Mouse (Mus musculus) forebrain, embryonic 14.5 days (tissue): ENCODE data around the gene Dusp1. TPM values are rescaled to one million over a fixed set of nuclear protein-coding genes. Genes with fewer than 3 reads are reported as not detected.

Experiments
- ATAC-seq: fragments of 200-750 bp; cut with Nextera tagmentation; 2 replicates; pipeline ENCODE4 v1.8.0; 2017; ENCODE audit warnings: mild to moderate bottlenecking, moderate library complexity
- DNase-seq: peaks from one replicate; pipeline ENCODE4 v3.0.0-alpha.2; 2015; ENCODE audit warnings: low spot score
- H3K27ac ChIP-seq: fragments of 300-500 bp; sonication (generic); 2 replicates; pipeline ENCODE4 v1.5.1; 2014; ENCODE audit warnings: low read depth, mild to moderate bottlenecking, control low read depth, low read length, moderate library complexity
- H3K27me3 ChIP-seq: fragments of 300-500 bp; sonication (generic); replicated peaks from 2 replicates; pipeline ENCODE4 v1.6.1; 2014; ENCODE audit warnings: low read length, control low read depth, mixed read lengths; ENCODE audit not compliant: control insufficient read depth, insufficient read depth
- H3K36me3 ChIP-seq: fragments of 300-500 bp; sonication (generic); 2 replicates; pipeline ENCODE4 v1.6.1; 2014; ENCODE audit warnings: low read length, control low read depth; ENCODE audit not compliant: control insufficient read depth, insufficient read depth
- H3K4me1 ChIP-seq: fragments of 300-500 bp; sonication (generic); 2 replicates; pipeline ENCODE4 v1.6.1; 2014; ENCODE audit warnings: antibody characterized with exemption, low read length, control low read depth; ENCODE audit not compliant: control insufficient read depth, insufficient read depth
- H3K4me2 ChIP-seq: fragments of 300-500 bp; sonication (generic); 2 replicates; pipeline ENCODE4 v1.6.1; 2014; ENCODE audit warnings: mild to moderate bottlenecking, control low read depth, low read length
- H3K4me3 ChIP-seq: fragments of 300-500 bp; sonication (generic); 2 replicates; pipeline ENCODE4 v1.5.1; 2014; ENCODE audit warnings: low read depth, low read length, control low read depth
- H3K9ac ChIP-seq: fragments of 300-500 bp; sonication (generic); 2 replicates; pipeline ENCODE4 v1.6.1; 2014; ENCODE audit warnings: mild to moderate bottlenecking, low read length, control low read depth, moderate library complexity
- H3K9me3 ChIP-seq: fragments of 300-500 bp; sonication (generic); replicated peaks from 2 replicates; pipeline ENCODE4 v1.6.1; 2016; ENCODE audit warnings: low read length, control low read depth, mixed read lengths; ENCODE audit not compliant: control insufficient read depth
- WGBS: fragments of 180-500 bp; shearing (Covaris S2); extraction: QIAGEN DNeasy Blood & Tissue Kit; methylation state at CpG from one replicate; pipeline ENCODE4 v1.1.7; 2014; 5-methylcytosine and 5-hydroxymethylcytosine counted together
- polyA plus RNA-seq: library from polyadenylated mRNA; unstranded; fragments of >200 nt; fragmentation: Nextera tagmentation; extraction: Ambion mirVana; gene quantifications from 2 replicates; pipeline ENCODE4 v1.2.1, GENCODE M21; 2014

Dusp1 gene
- polyA plus RNA-seq, 1 experiment from 2014 or later = 66.0 TPM

GRCm38 (mm10) chr17:26487266-26487665 lies 74.7 kb downstream of the Dusp1 start:
- ATAC-seq = no peak
- DNase-seq = no peak
- 60% methylated on average over 5 of the region's 5 CpGs for WGBS
- H3K4me2 ChIP-seq = no peak overlapping the region
- H3K9me3 ChIP-seq = no peaks in the 10 kb centered on the region
- no peaks in the 10 kb centered on the region for H3K27me3 ChIP-seq
- no peaks in the 10 kb centered on the region for H3K36me3 ChIP-seq
- no peak overlapping the region for H3K4me3 ChIP-seq
- no peak overlapping the region for H3K27ac ChIP-seq
- H3K9ac ChIP-seq = no peak overlapping the region
- H3K4me1 ChIP-seq = no peaks in the 10 kb centered on the region

- no peak overlapping the region for H3K27ac ChIP-seq
- WGBS = 86% methylated on average over 14 of the region's 14 CpGs
- no peak overlapping the region for H3K4me2 ChIP-seq
- no peaks in the 10 kb centered on the region for H3K4me1 ChIP-seq
- H3K36me3 ChIP-seq = no peaks in the 10 kb centered on the region
- H3K4me3 ChIP-seq = no peak overlapping the region
- no peaks in the 10 kb centered on the region for H3K27me3 ChIP-seq
- DNase-seq (no peak), ATAC-seq (no peak)
- no peak overlapping the region for H3K9ac ChIP-seq
- no peaks in the 10 kb centered on the region for H3K9me3 ChIP-seq
Observed at GRCm38 (mm10) chr17:26484626-26485421, 77.1 kb downstream of the Dusp1 start.

DNA sequence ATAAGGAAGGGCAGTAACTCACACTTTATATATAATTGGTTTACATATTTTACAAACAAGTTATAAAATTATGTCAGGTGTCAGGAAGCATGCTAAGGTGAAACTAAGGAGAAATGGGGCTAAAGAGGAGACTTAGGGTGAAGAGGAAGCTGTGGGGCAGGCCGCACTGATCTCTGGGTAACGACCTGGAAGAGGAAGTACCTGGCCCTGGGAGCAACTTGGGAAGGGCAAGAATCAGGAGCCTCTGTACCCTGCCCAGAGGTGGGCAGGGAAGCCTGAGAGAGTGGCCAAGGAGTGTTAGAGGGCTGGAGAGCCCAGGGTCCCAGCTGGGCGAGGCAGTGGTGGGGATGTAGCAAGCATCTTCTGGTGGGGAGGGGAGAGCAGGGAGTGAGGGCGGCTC lies 81.0 kb downstream of the Dusp1 start:
- Histone ChIP-seq H3K27ac (no peak overlapping the region), H3K4me2 (no peak overlapping the region), H3K4me1 (no peaks in the 10 kb centered on the region), H3K9me3 (no peaks in the 10 kb centered on the region), H3K36me3 (no peaks in the 10 kb centered on the region), H3K9ac (no peak overlapping the region), H3K4me3 (no peak overlapping the region), H3K27me3 (no peaks in the 10 kb centered on the region)
- ATAC-seq = no peak
- DNase-seq = no peak
- WGBS = 74% methylated on average over 4 of the region's 4 CpGs

GRCm38 (mm10) chr17:26479619-26480018 lies 82.3 kb downstream of the Dusp1 start:
- Histone ChIP-seq H3K4me2 (no peak overlapping the region), H3K9ac (no peak overlapping the region), H3K27me3 (no peaks in the 10 kb centered on the region), H3K9me3 (no peaks in the 10 kb centered on the region), H3K4me1 (no peaks in the 10 kb centered on the region), H3K27ac (peak overlapping the region; percentile 27; the same call in 1 of the 2 replicates), H3K36me3 (no peaks in the 10 kb centered on the region), H3K4me3 (no peak overlapping the region)
- peak; percentile 24 for DNase-seq
- ATAC-seq = no peak
- 77% methylated on average over 6 of the region's 6 CpGs for WGBS

- Histone ChIP-seq H3K36me3 (no peaks in the 10 kb centered on the region), H3K9me3 (no peaks in the 10 kb centered on the region), H3K4me2 (no peak overlapping the region), H3K27me3 (no peaks in the 10 kb centered on the region), H3K4me1 (no peaks in the 10 kb centered on the region), H3K27ac (no peak overlapping the region), H3K9ac (no peak overlapping the region), H3K4me3 (no peak overlapping the region)
- 86% methylated on average over 4 of the region's 4 CpGs for WGBS
- DNase-seq (no peak), ATAC-seq (no peak)
Observed at GRCm38 (mm10) chr17:26478672-26479071, 83.3 kb downstream of the Dusp1 start.

DNA sequence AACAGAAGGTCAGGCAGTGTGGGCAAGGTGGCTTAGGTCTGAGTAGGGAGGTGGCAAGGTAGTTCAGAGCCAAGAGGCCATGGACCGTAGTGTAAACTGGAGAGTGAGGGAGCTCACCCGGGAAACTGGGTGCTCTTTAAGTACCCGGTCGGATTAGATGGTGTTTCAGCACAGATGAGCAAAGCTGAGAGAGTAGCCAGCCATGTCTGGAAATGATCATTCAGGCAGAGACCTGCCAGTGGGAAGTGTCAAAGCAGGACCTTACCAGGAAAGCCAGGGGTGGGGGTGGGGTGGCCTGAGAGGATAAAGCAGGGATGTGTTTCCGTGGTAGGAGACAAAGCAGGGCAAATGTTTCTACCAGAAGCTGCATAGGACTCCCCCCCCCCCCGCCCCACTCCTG lies 85.1 kb downstream of the Dusp1 start:
- Histone ChIP-seq H3K4me1 (no peaks in the 10 kb centered on the region), H3K4me3 (no peak overlapping the region), H3K27ac (no peak overlapping the region), H3K9ac (no peak overlapping the region), H3K27me3 (no peaks in the 10 kb centered on the region), H3K36me3 (no peaks in the 10 kb centered on the region), H3K9me3 (no peaks in the 10 kb centered on the region), H3K4me2 (no peak overlapping the region)
- ATAC-seq = no peak
- WGBS = 62% methylated on average over 6 of the region's 6 CpGs
- DNase-seq = no peak

- no peak overlapping the region for H3K27ac ChIP-seq
- no peak overlapping the region for H3K4me2 ChIP-seq
- H3K9me3 ChIP-seq = no peaks in the 10 kb centered on the region
- no peak overlapping the region for H3K9ac ChIP-seq
- H3K4me1 ChIP-seq = no peaks in the 10 kb centered on the region
- WGBS = 86% methylated on average over 13 of the region's 13 CpGs
- DNase-seq (no peak), ATAC-seq (no peak)
- H3K36me3 ChIP-seq = no peaks in the 10 kb centered on the region
- no peak overlapping the region for H3K4me3 ChIP-seq
- H3K27me3 ChIP-seq = no peaks in the 10 kb centered on the region
Observed at GRCm38 (mm10) chr17:26468102-26468894, 93.6 kb downstream of the Dusp1 start.

DNA sequence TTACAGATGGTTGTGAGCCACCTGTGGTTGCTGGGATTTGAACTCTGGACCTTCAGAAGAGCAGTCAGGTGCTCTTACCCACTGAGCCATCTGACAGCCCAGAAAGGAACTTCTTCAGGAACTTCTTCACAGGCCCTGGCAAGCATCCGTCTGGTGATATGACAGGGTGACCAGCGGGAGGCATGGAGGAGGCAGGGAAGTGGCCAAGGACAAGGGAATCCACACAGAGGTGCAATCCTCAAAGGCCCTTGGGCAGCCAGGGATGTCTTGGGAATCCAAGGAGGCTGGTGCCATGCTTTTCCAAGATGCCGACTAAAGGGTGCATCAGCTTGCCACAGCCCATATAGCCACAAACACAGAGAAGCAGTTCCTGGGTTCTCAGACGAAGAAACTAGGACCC lies 94.3 kb downstream of the Dusp1 start:
- no peaks in the 10 kb centered on the region for H3K36me3 ChIP-seq
- no peak overlapping the region for H3K27ac ChIP-seq
- ATAC-seq (no peak), DNase-seq (no peak)
- H3K4me2 ChIP-seq = no peak overlapping the region
- H3K4me3 ChIP-seq = no peak overlapping the region
- H3K4me1 ChIP-seq = no peaks in the 10 kb centered on the region
- no peaks in the 10 kb centered on the region for H3K27me3 ChIP-seq
- 79% methylated on average over 4 of the region's 4 CpGs for WGBS
- no peak overlapping the region for H3K9ac ChIP-seq
- no peaks in the 10 kb centered on the region for H3K9me3 ChIP-seq

DNA sequence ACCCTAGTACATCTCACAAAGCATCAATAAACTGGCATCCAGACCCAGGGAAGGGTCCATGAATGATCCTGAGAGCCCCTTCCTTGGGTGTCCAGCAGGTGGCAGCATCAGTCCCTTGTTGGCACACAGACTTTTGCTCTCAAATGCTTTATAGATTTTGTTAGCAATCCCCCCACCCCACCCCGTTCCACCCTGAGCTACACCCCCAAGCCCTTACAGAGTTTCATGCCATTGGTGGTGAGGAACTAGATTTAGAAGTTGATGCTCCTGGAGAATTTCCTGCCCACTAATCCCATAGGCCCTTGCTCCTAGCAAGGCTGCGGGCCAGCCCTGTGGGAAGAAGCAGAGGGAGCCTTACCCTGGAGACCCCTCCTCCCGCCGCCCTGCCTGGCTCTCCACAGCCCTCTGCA lies 95.2 kb downstream of the Dusp1 start:
- ATAC-seq = peak; percentile 76
- Histone ChIP-seq H3K4me3 (no peak overlapping the region), H3K36me3 (no peaks in the 10 kb centered on the region), H3K4me1 (no peaks in the 10 kb centered on the region), H3K9ac (no peak overlapping the region), H3K4me2 (no peak overlapping the region), H3K27ac (no peak overlapping the region), H3K9me3 (no peaks in the 10 kb centered on the region), H3K27me3 (no peaks in the 10 kb centered on the region)
- 4% methylated on average over 4 of the region's 4 CpGs for WGBS
- peak; percentile 89 for DNase-seq
